Mouse (Mus musculus) intestine, embryonic 16.5 days (tissue): ENCODE data around the gene Kit. TPM values are rescaled to one million over a fixed set of nuclear protein-coding genes. Genes with fewer than 3 reads are reported as not detected.

Source experiments
- ATAC-seq: fragments of 200-750 bp; cut with Nextera tagmentation; 2 replicates; pipeline ENCODE4 v1.8.0; 2017; ENCODE audit warnings: moderate TSS enrichment, moderate library complexity
- H3K27ac ChIP-seq: fragments of 300-500 bp; sonication (generic); 2 replicates; pipeline ENCODE4 v1.5.1; 2014; ENCODE audit warnings: mild to moderate bottlenecking, low read length
- H3K27me3 ChIP-seq: fragments of 300-500 bp; sonication (generic); replicated peaks from 2 replicates; pipeline ENCODE4 v1.6.1; 2014; ENCODE audit warnings: low read length, control low read depth, mixed read lengths; ENCODE audit not compliant: control insufficient read depth, insufficient read depth
- H3K36me3 ChIP-seq: fragments of 300-500 bp; sonication (generic); 2 replicates; pipeline ENCODE4 v1.6.1; 2014; ENCODE audit warnings: low read length, control low read depth; ENCODE audit not compliant: control insufficient read depth, insufficient read depth
- H3K4me1 ChIP-seq: fragments of 300-500 bp; sonication (generic); 2 replicates; pipeline ENCODE4 v1.6.1; 2014; ENCODE audit warnings: low read length, control low read depth, mixed read lengths; ENCODE audit not compliant: control insufficient read depth, insufficient read depth
- H3K4me2 ChIP-seq: fragments of 300-500 bp; sonication (generic); 2 replicates; pipeline ENCODE4 v1.6.1; 2014; ENCODE audit warnings: low read depth, low read length, control low read depth
- H3K4me3 ChIP-seq: fragments of 300-500 bp; sonication (generic); 2 replicates; pipeline ENCODE4 v1.5.1; 2014; ENCODE audit warnings: mild to moderate bottlenecking, low read length
- H3K9ac ChIP-seq: fragments of 300-500 bp; sonication (generic); 2 replicates; pipeline ENCODE4 v1.6.1; 2014; ENCODE audit warnings: low read depth, low read length
- H3K9me3 ChIP-seq: fragments of 300-500 bp; sonication (generic); 2 replicates; pipeline ENCODE4 v1.6.1; 2016; ENCODE audit warnings: low read length, control low read depth; ENCODE audit not compliant: control insufficient read depth
- WGBS: fragments of 180-500 bp; shearing (Covaris S2); extraction: QIAGEN DNeasy Blood & Tissue Kit; methylation state at CpG from one replicate; pipeline ENCODE4 v1.1.7; 2014; 5-methylcytosine and 5-hydroxymethylcytosine counted together
- polyA plus RNA-seq: library from polyadenylated mRNA; unstranded; fragments of >200 nt; fragmentation: Nextera tagmentation; extraction: Ambion mirVana; gene quantifications from 2 replicates; pipeline ENCODE4 v1.2.1, GENCODE M21; 2015

The Kit gene
- polyA plus RNA-seq, 1 experiment from 2014 or later, result 17.1 TPM

- no peak overlapping the region for H3K27ac ChIP-seq
Measured at GRCm38 (mm10) chr5:75650566-75650965, 75.8 kb downstream of the Kit start.

DNA sequence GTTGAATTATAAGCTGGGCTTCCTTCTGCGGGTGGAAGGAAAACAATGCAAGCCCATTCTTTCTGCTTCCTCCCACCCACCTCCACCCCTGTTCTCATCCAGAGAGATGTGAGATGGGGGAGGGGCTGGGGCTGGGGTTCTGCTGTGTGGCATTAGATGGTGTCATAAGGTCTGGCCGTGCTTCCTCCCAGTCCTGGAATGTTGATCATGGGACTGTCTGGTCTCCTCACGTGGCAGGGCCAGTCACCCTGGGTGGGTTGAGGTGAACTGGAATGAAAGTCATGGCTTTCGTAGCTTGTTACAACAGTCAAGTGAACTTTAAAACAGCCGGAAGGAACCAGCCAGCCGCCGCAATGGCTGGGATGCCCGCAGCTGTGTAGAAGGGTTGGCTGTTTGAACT lies 78.7 kb downstream of the Kit start:
- no peak overlapping the region for H3K4me3 ChIP-seq
- H3K27me3 ChIP-seq, result no peaks in the 10 kb centered on the region
- no peaks in the 10 kb centered on the region for H3K36me3 ChIP-seq
- no peak overlapping the region for H3K9ac ChIP-seq
- no peak for ATAC-seq
- H3K4me2 ChIP-seq, result no peak overlapping the region
- H3K4me1 ChIP-seq, result no peaks in the 10 kb centered on the region
- no peak overlapping the region for H3K27ac ChIP-seq
- 81% methylated on average over 8 of the region's 8 CpGs for WGBS
- no peaks in the 10 kb centered on the region for H3K9me3 ChIP-seq

More at GRCm38 (mm10) chr5:75650566-75650965, 75.8 kb downstream of the Kit start:
- no peaks in the 10 kb centered on the region for H3K4me1 ChIP-seq
- no peaks in the 10 kb centered on the region for H3K27me3 ChIP-seq
- WGBS, result 71% methylated on average over 8 of the region's 8 CpGs
- H3K9ac ChIP-seq, result no peak overlapping the region
- no peak for ATAC-seq
- H3K9me3 ChIP-seq, result no peaks in the 10 kb centered on the region
- no peak overlapping the region for H3K4me2 ChIP-seq
- H3K4me3 ChIP-seq, result no peak overlapping the region
- no peaks in the 10 kb centered on the region for H3K36me3 ChIP-seq

- ATAC-seq, result no peak
- Histone ChIP-seq H3K4me3 (no peak overlapping the region), H3K27ac (no peak overlapping the region), H3K36me3 (no peaks in the 10 kb centered on the region), H3K4me1 (no peaks in the 10 kb centered on the region), H3K9me3 (no peaks in the 10 kb centered on the region), H3K4me2 (no peak overlapping the region), H3K27me3 (no peaks in the 10 kb centered on the region), H3K9ac (no peak overlapping the region)
- WGBS, result 85% methylated on average over 6 of the region's 6 CpGs
Measured at GRCm38 (mm10) chr5:75658575-75658974, 83.9 kb downstream of the Kit start.

DNA sequence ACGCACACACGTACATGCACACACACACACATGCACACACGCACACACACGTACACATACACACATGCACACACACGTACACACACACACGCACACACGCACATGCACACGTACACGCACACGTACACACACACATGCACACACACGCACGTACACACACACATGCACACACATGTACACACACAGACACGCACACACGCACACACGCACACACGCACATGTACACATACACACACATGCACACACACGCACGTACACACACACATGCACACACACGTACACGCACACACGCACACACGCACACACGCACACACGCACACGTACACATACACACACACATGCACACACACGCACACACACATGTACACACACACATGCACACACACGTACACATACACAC lies 85.6 kb downstream of the Kit start:
- no peak overlapping the region for H3K4me3 ChIP-seq
- H3K27ac ChIP-seq, result no peak overlapping the region
- ATAC-seq, result no peak
- H3K27me3 ChIP-seq, result no peaks in the 10 kb centered on the region
- WGBS, result 95% methylated on average over 27 of the region's 27 CpGs
- no peaks in the 10 kb centered on the region for H3K36me3 ChIP-seq
- no peaks in the 10 kb centered on the region for H3K9me3 ChIP-seq
- no peak overlapping the region for H3K9ac ChIP-seq
- H3K4me2 ChIP-seq, result no peak overlapping the region
- H3K4me1 ChIP-seq, result no peaks in the 10 kb centered on the region

- no peak overlapping the region for H3K4me2 ChIP-seq
- no peaks in the 10 kb centered on the region for H3K4me1 ChIP-seq
- ATAC-seq, result no peak
- no peak overlapping the region for H3K4me3 ChIP-seq
- H3K27me3 ChIP-seq, result no peaks in the 10 kb centered on the region
- no peaks in the 10 kb centered on the region for H3K9me3 ChIP-seq
- no peak overlapping the region for H3K27ac ChIP-seq
- WGBS, result 78% methylated on average over 12 of the region's 12 CpGs
- H3K36me3 ChIP-seq, result no peaks in the 10 kb centered on the region
- no peak overlapping the region for H3K9ac ChIP-seq
Measured at GRCm38 (mm10) chr5:75662466-75662865, 87.8 kb downstream of the Kit start.

GRCm38 (mm10) chr5:75663768-75664167 lies 89.1 kb downstream of the Kit start:
- WGBS, result 90% methylated on average over 2 of the region's 2 CpGs
- no peaks in the 10 kb centered on the region for H3K27me3 ChIP-seq
- H3K27ac ChIP-seq, result no peak overlapping the region
- no peaks in the 10 kb centered on the region for H3K36me3 ChIP-seq
- no peaks in the 10 kb centered on the region for H3K9me3 ChIP-seq
- no peak overlapping the region for H3K4me3 ChIP-seq
- H3K4me1 ChIP-seq, result no peaks in the 10 kb centered on the region
- ATAC-seq, result no peak
- H3K9ac ChIP-seq, result no peak overlapping the region
- no peak overlapping the region for H3K4me2 ChIP-seq

DNA sequence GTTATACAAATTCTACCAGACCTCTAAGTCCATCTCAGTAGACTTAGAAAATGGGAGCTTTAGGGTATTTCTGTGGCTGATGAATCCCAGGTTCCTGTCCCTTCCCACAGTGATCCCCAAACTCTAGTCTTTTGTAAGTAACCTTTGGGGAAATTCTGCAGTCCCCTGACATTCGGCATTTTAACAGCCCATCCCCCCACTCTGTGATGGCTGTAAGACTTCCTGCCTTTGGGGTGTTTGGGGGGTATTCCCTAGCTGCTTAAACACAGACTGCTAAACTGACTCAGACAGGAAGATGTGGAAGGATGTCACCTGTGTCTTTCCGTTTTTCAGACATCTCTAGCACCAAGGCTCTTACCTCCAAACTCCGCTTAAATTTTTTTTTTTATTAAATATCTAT lies 92.4 kb downstream of the Kit start:
- ATAC-seq, result no peak
- Histone ChIP-seq H3K4me1 (no peaks in the 10 kb centered on the region), H3K27ac (no peak overlapping the region), H3K36me3 (no peaks in the 10 kb centered on the region), H3K9ac (no peak overlapping the region), H3K9me3 (no peaks in the 10 kb centered on the region), H3K4me3 (no peak overlapping the region), H3K27me3 (no peaks in the 10 kb centered on the region), H3K4me2 (no peak overlapping the region)
- WGBS, result 61% methylated on average over 3 of the region's 3 CpGs

DNA sequence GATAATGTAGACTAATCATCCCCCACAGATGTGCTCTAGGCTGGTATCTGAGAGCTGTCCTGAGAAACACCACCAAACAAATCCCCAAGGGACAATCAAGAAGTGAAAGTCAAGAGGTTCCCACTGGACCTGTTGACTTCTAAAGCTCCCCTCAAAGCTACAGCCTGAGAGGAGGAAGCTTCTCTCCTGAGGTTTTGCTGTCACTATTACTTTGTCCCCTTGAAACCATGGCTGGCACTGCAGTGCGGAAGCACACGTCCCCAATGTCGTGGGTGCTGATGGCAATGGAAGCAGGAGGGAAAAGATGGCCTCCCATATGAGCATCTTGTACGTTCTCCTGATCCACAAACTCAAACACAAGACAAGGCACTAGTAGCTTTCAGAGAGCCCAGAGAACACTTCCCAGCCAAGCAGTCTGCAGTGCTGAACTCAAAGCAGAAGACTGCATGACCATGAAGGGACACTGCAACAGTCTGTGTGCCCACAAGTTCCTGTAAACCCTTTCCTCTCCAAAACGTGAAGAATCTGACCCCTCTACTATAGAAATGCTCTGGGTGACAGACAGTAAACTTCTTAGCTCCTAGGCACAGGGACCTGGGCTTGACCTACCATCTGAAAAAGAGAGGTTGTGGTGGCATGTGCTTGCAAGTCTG lies 96.5 kb downstream of the Kit start:
- H3K27ac ChIP-seq, result no peak overlapping the region
- H3K4me2 ChIP-seq, result no peak overlapping the region
- H3K36me3 ChIP-seq, result no peaks in the 10 kb centered on the region
- 88% methylated on average over 5 of the region's 5 CpGs for WGBS
- H3K9me3 ChIP-seq, result no peaks in the 10 kb centered on the region
- H3K9ac ChIP-seq, result no peak overlapping the region
- ATAC-seq, result no peak
- no peaks in the 10 kb centered on the region for H3K27me3 ChIP-seq
- no peak overlapping the region for H3K4me3 ChIP-seq
- H3K4me1 ChIP-seq, result no peaks in the 10 kb centered on the region

DNA sequence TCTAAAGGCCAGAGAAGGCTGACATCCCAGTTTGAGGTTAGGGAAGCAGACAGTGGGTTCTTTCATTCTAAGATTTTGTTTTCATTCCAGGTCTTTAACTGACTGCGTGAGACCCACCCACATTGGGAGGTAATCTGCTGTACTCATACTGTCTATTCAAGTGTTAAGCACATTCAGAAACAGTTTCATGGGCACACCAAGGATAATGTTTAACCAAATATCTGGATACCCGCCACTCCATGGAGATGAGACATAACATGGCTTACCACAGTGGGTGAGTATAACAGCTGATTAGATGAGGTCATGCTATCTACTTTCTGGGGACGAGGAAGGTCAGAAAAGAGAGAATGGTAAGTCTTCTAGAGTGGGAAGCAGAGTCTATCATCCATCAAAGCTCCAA lies 101.3 kb downstream of the Kit start:
- H3K9me3 ChIP-seq, result no peaks in the 10 kb centered on the region
- H3K36me3 ChIP-seq, result no peaks in the 10 kb centered on the region
- no peak overlapping the region for H3K9ac ChIP-seq
- no peak overlapping the region for H3K4me2 ChIP-seq
- H3K27ac ChIP-seq, result no peak overlapping the region
- 75% methylated on average over 3 of the region's 3 CpGs for WGBS
- ATAC-seq, result no peak
- no peaks in the 10 kb centered on the region for H3K27me3 ChIP-seq
- H3K4me3 ChIP-seq, result no peak overlapping the region
- no peaks in the 10 kb centered on the region for H3K4me1 ChIP-seq

- Histone ChIP-seq H3K27ac (no peak overlapping the region), H3K4me2 (no peak overlapping the region), H3K9me3 (no peaks in the 10 kb centered on the region), H3K27me3 (no peaks in the 10 kb centered on the region), H3K36me3 (no peaks in the 10 kb centered on the region), H3K9ac (no peak overlapping the region), H3K4me1 (no peaks in the 10 kb centered on the region), H3K4me3 (no peak overlapping the region)
- no peak for ATAC-seq
- 73% methylated on average over 3 of the region's 3 CpGs for WGBS
Measured at GRCm38 (mm10) chr5:75679896-75680295, 105.2 kb downstream of the Kit start.
